Mouse (Mus musculus) thymus, postnatal 25 days (tissue): Measurements from ENCODE around the gene Slc10a4.

ENCODE experiments used
- DNase-seq: peaks from one replicate; pipeline ENCODE4 v3.0.0; 2022

The Slc10a4 gene

DNA sequence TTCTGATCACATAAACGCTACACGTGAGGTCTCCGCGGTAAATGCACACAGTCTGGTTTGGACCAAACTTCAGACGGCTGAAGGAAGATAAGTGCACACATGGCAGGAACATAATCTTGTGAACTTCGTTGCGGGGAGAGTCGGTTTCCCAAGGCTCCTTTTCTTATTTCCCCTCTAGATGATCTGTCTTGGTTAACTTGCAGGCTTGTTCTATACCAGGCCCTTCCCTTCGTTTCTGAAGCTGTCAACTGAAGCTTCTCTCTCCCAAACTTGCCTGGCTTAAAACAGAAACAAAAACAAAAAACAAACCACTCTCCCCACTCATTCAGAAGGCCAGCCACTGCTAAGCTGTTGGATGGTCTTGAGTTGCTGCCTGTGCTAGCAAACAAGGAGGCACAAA is 8.1 kb downstream of the Slc10a4 start:
- no peak for DNase-seq

GRCm38 (mm10) chr5:73023801-73024200 is 17.1 kb downstream of the Slc10a4 start:
- no peak for DNase-seq

- DNase-seq, result no peak
Observed at GRCm38 (mm10) chr5:73028646-73029045, 22.0 kb downstream of the Slc10a4 start.

GRCm38 (mm10) chr5:73032481-73032880 is 25.8 kb downstream of the Slc10a4 start:
- no peak for DNase-seq

- no peak for DNase-seq
Observed at GRCm38 (mm10) chr5:73044055-73044454, 37.4 kb downstream of the Slc10a4 start.

GRCm38 (mm10) chr5:73047651-73048245 is 41.1 kb downstream of the Slc10a4 start:
- no peak for DNase-seq

DNA sequence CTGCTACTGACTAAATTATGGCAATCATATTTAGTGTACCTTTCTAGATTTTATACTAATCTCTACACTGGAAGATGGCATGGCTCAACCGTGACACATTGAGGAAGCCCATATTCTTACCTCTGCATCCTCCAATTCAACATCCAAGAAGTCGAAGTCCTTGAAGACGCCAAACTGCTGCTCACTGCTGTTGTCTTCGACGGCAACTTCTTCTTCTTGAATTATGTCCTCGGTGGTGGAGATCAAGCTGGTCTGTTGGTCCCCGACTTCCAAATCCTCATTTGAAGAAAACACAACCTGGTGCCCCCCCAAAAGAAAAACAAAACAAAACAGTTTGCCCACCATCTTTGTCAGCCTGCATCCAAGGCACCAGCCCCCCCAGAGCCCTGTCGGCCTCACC is 47.2 kb downstream of the Slc10a4 start:
- DNase-seq, result no peak

DNA sequence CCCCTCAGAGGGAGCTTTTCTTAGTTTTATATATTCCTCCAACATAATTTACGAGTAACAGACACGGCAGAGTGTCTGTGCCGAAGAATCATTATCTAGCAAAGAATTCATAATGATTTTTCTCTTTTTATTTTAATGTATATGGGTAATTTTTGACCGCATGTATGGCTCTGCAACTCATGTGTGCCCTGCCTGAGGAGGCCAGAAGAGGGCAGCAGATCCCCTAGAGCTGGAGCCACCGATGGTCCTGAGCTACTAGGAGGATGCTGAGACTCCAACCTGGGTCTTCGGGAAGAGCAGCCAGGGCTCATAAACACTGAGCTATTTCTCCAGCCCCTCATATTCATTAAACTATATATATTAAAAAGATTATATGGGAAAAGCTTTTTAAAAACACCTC is 49.8 kb downstream of the Slc10a4 start:
- peak; percentile 14 for DNase-seq

- DNase-seq, result no peak
Observed at GRCm38 (mm10) chr5:73056937-73057336, 50.3 kb downstream of the Slc10a4 start.

DNA sequence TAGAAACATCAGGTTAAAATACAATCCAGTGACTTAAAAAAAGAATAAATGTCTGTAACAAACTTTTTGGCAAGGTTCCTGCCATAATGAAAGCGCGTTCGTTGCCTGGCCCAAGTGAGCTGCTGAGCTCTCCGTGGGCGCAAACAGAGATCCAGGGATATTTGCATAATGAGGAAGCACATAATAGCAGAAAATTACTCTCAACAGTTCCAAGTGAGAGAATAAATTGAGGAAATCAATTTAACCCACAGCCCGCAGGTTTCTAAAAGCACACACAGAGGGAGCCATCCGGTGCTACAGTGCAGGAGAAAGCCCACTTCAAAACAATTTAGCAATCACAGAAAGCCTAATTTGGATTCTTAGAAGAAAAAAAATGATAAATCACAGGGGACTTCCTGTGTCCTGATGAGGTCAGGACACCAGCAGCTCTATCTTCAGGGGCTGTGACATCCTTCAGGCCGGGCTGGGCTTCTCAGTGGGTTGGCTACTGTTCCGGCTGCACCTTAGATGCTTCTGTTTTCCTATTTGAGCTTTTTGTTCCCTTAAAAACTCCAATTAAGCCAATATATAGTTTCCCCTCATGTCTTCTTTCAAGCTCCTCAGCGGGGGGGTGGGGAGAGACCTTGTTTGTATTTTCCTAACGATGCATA is 54.9 kb downstream of the Slc10a4 start:
- no peak for DNase-seq
